Mouse (Mus musculus) neural tube, embryonic 14.5 days (tissue): ENCODE results near the gene E2f3. TPM values are rescaled to one million over a fixed set of nuclear protein-coding genes. Genes with fewer than 3 reads are reported as not detected.

Experiments
- ATAC-seq: fragments of 200-750 bp; cut with Nextera tagmentation; 2 replicates; pipeline ENCODE4 v1.8.0; 2017; ENCODE audit warnings: low read depth, mild to moderate bottlenecking, moderate TSS enrichment, moderate library complexity
- H3K27ac ChIP-seq: fragments of 300-500 bp; sonication (generic); 2 replicates; pipeline ENCODE4 v1.5.1; 2014; ENCODE audit warnings: low read depth, mild to moderate bottlenecking, control low read depth, low read length, moderate library complexity, mixed read lengths
- H3K27me3 ChIP-seq: fragments of 300-500 bp; sonication (generic); 2 replicates; pipeline ENCODE4 v1.6.1; 2014; ENCODE audit warnings: low read length; ENCODE audit not compliant: control insufficient read depth, insufficient read depth
- H3K36me3 ChIP-seq: fragments of 300-500 bp; sonication (generic); 2 replicates; pipeline ENCODE4 v1.6.1; 2014; ENCODE audit warnings: low read length, mixed read lengths; ENCODE audit not compliant: control insufficient read depth, insufficient read depth
- H3K4me1 ChIP-seq: fragments of 300-500 bp; sonication (generic); 2 replicates; pipeline ENCODE4 v1.6.1; 2014; ENCODE audit warnings: low read length; ENCODE audit not compliant: control insufficient read depth, insufficient read depth
- H3K4me2 ChIP-seq: fragments of 300-500 bp; sonication (generic); 2 replicates; pipeline ENCODE4 v1.6.1; 2014; ENCODE audit warnings: mild to moderate bottlenecking, low read depth, low read length, control low read depth
- H3K4me3 ChIP-seq: fragments of 300-500 bp; sonication (generic); 2 replicates; pipeline ENCODE4 v1.5.1; 2014; ENCODE audit warnings: low read depth, low read length, control low read depth, mixed read lengths
- H3K9ac ChIP-seq: fragments of 300-500 bp; sonication (generic); replicated peaks from 2 replicates; pipeline ENCODE4 v1.6.1; 2014; ENCODE audit warnings: low read depth, mild to moderate bottlenecking, control low read depth, low read length, mixed read lengths
- H3K9me3 ChIP-seq: fragments of 300-500 bp; sonication (generic); 2 replicates; pipeline ENCODE4 v1.6.1; 2016; ENCODE audit warnings: low read length; ENCODE audit not compliant: control insufficient read depth
- WGBS: fragments of 180-500 bp; shearing (Covaris S2); extraction: QIAGEN DNeasy Blood & Tissue Kit; methylation state at CpG from one replicate; pipeline ENCODE4 v1.1.7; 2014; 5-methylcytosine and 5-hydroxymethylcytosine counted together
- polyA plus RNA-seq: library from polyadenylated mRNA; unstranded; fragments of >200 nt; fragmentation: Nextera tagmentation; extraction: Ambion mirVana; gene quantifications from 2 replicates; pipeline ENCODE4 v1.2.1, GENCODE M21; 2014

E2f3 gene
- polyA plus RNA-seq, 1 experiment from 2014 or later: 3.3 TPM

GRCm38 (mm10) chr13:29946045-29946444, 39.8 kb downstream of the E2f3 start:
- ATAC-seq: no peak
- WGBS: 88% methylated on average over 8 of the region's 8 CpGs
- Histone ChIP-seq H3K4me3 (no peak overlapping the region), H3K4me2 (no peak overlapping the region), H3K9ac (no peak overlapping the region), H3K27me3 (no peaks in the 10 kb centered on the region), H3K4me1 (no peaks in the 10 kb centered on the region), H3K36me3 (no peaks in the 10 kb centered on the region), H3K9me3 (no peaks in the 10 kb centered on the region), H3K27ac (no peak overlapping the region)

GRCm38 (mm10) chr13:29944915-29945570, 40.8 kb downstream of the E2f3 start:
- H3K9ac ChIP-seq: no peak overlapping the region
- H3K4me3 ChIP-seq: no peak overlapping the region
- no peak overlapping the region for H3K27ac ChIP-seq
- no peaks in the 10 kb centered on the region for H3K4me1 ChIP-seq
- no peaks in the 10 kb centered on the region for H3K9me3 ChIP-seq
- ATAC-seq: no peak
- no peak overlapping the region for H3K4me2 ChIP-seq
- 77% methylated on average over 9 of the region's 9 CpGs for WGBS
- H3K27me3 ChIP-seq: no peaks in the 10 kb centered on the region
- no peaks in the 10 kb centered on the region for H3K36me3 ChIP-seq

- H3K9me3 ChIP-seq: no peaks in the 10 kb centered on the region
- 74% methylated on average over 8 of the region's 8 CpGs for WGBS
- no peaks in the 10 kb centered on the region for H3K27me3 ChIP-seq
Measured at GRCm38 (mm10) chr13:29944493-29944892, 41.4 kb downstream of the E2f3 start.

GRCm38 (mm10) chr13:29943541-29944039, 42.3 kb downstream of the E2f3 start:
- Histone ChIP-seq H3K4me3 (no peak overlapping the region), H3K27ac (no peak overlapping the region), H3K9me3 (no peaks in the 10 kb centered on the region), H3K9ac (no peak overlapping the region), H3K4me1 (no peaks in the 10 kb centered on the region), H3K4me2 (no peak overlapping the region), H3K27me3 (no peaks in the 10 kb centered on the region), H3K36me3 (no peaks in the 10 kb centered on the region)
- ATAC-seq: no peak
- WGBS: 79% methylated on average over 3 of the region's 3 CpGs

More at GRCm38 (mm10) chr13:29944493-29944892, 41.4 kb downstream of the E2f3 start:
- Histone ChIP-seq H3K4me3 (no peak overlapping the region), H3K9ac (no peak overlapping the region), H3K36me3 (no peaks in the 10 kb centered on the region), H3K4me2 (no peak overlapping the region), H3K4me1 (no peaks in the 10 kb centered on the region), H3K27ac (no peak overlapping the region)
- ATAC-seq: no peak

- no peak for ATAC-seq
- H3K4me2 ChIP-seq: no peak overlapping the region
- H3K36me3 ChIP-seq: no peaks in the 10 kb centered on the region
- no peak overlapping the region for H3K9ac ChIP-seq
- H3K4me1 ChIP-seq: no peaks in the 10 kb centered on the region
- no peaks in the 10 kb centered on the region for H3K27me3 ChIP-seq
- no peak overlapping the region for H3K27ac ChIP-seq
- WGBS: 89% methylated on average over 7 of the region's 7 CpGs
- no peaks in the 10 kb centered on the region for H3K9me3 ChIP-seq
- H3K4me3 ChIP-seq: no peak overlapping the region
Measured at GRCm38 (mm10) chr13:29940071-29940470, 45.8 kb downstream of the E2f3 start.

- no peak for ATAC-seq
- WGBS: 80% methylated on average over 4 of the region's 4 CpGs
- H3K9me3 ChIP-seq: no peaks in the 10 kb centered on the region
Measured at GRCm38 (mm10) chr13:29939399-29939798, 46.5 kb downstream of the E2f3 start.

GRCm38 (mm10) chr13:29938776-29939175, 47.1 kb downstream of the E2f3 start:
- Histone ChIP-seq H3K4me2 (no peak overlapping the region), H3K27me3 (no peaks in the 10 kb centered on the region), H3K4me1 (no peaks in the 10 kb centered on the region), H3K27ac (no peak overlapping the region), H3K9ac (no peak overlapping the region), H3K36me3 (no peaks in the 10 kb centered on the region), H3K9me3 (no peaks in the 10 kb centered on the region), H3K4me3 (no peak overlapping the region)
- WGBS: 86% methylated on average over 6 of the region's 6 CpGs
- ATAC-seq: no peak

More at GRCm38 (mm10) chr13:29939399-29939798, 46.5 kb downstream of the E2f3 start:
- Histone ChIP-seq H3K4me3 (no peak overlapping the region), H3K36me3 (no peaks in the 10 kb centered on the region), H3K4me1 (no peaks in the 10 kb centered on the region), H3K9ac (no peak overlapping the region), H3K4me2 (no peak overlapping the region), H3K27me3 (no peaks in the 10 kb centered on the region), H3K27ac (no peak overlapping the region)

- 85% methylated on average over 3 of the region's 3 CpGs for WGBS
- no peak for ATAC-seq
- H3K4me1 ChIP-seq: no peaks in the 10 kb centered on the region
Measured at GRCm38 (mm10) chr13:29926168-29926567, 59.7 kb downstream of the E2f3 start.

GRCm38 (mm10) chr13:29919841-29920240, 66.0 kb downstream of the E2f3 start:
- H3K4me2 ChIP-seq: no peak overlapping the region
- ATAC-seq: no peak
- no peak overlapping the region for H3K9ac ChIP-seq
- WGBS: 88% methylated on average over 7 of the region's 7 CpGs
- H3K4me1 ChIP-seq: no peaks in the 10 kb centered on the region
- no peaks in the 10 kb centered on the region for H3K27me3 ChIP-seq
- H3K4me3 ChIP-seq: no peak overlapping the region
- H3K27ac ChIP-seq: no peak overlapping the region
- no peaks in the 10 kb centered on the region for H3K9me3 ChIP-seq
- H3K36me3 ChIP-seq: 0 out of 2 replicates have a peak, but pooled peaks cover 3% of the 10 kb centered on the region

More at GRCm38 (mm10) chr13:29926168-29926567, 59.7 kb downstream of the E2f3 start:
- H3K9me3 ChIP-seq: no peaks in the 10 kb centered on the region
- H3K4me3 ChIP-seq: no peak overlapping the region
- no peak overlapping the region for H3K9ac ChIP-seq
- no peak overlapping the region for H3K27ac ChIP-seq
- no peaks in the 10 kb centered on the region for H3K27me3 ChIP-seq
- H3K36me3 ChIP-seq: no peaks in the 10 kb centered on the region
- no peak overlapping the region for H3K4me2 ChIP-seq
